Mouse (Mus musculus): ENCODE data around the gene Mcm2. TPM values are rescaled to one million over a fixed set of nuclear protein-coding genes. Genes with fewer than 3 reads are reported as not detected.

Gene Mcm2
- total and polyA plus RNA-seq, 3 experiments, result 130 to 148 (median 148) TPM

DNA sequence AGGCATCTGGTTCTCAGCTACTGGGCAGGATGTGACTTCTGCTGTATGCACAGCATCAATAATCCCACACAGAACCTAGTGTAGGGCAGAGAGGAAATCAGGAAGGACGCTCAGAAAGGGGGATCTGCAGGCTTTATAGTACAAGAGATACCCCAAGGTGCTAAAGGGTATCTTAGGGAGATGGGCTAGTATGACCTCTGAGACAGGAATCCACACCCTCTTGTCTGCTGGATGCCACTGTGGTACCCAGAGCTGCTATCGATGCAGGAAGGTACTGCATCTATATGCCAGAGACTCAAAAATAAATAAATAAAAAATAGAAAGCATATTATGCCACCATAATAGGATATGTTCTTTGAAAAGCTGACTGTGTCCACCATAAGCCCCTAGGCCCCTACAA, 1.0 kb upstream of the Mcm2 start:
- no peak for TF ChIP-seq MAX (IDR thresholded peaks at IDR 0.05; ENCODE audit: low read length)
- H3K4me1 ChIP-seq (ENCODE audit: control insufficient read depth in 1 of 2, insufficient read depth in 2 of 2), result peaks cover 6 to 50% of the 10 kb centered on the region in 2 experiments; a peak in 3 of 4 replicates
- no peak overlapping the region for H3K27ac ChIP-seq (ENCODE audit: insufficient read depth, low read depth)
- no peaks in the 10 kb centered on the region for H3K27me3 ChIP-seq (replicated peaks)
- peaks cover 16 to 26% of the 10 kb centered on the region in 2 experiments for H3K36me3 ChIP-seq (replicated peaks in 1 of 2; ENCODE audit: control insufficient read depth in 1 of 2, insufficient read depth in 1 of 2, low read length in 1 of 2)
- DNase-seq (ENCODE audit: extremely low read depth), result no peak
- H3K4me3 ChIP-seq (replicated peaks in 1 of 3; ENCODE audit: low read depth in 2 of 3, low read length in 2 of 3, poor library complexity in 1 of 3), result no peak overlapping the region
- H3K9me3 ChIP-seq (replicated peaks; ENCODE audit: low read length), result no peaks in the 10 kb centered on the region
- H3K4me2 ChIP-seq (ENCODE audit: insufficient read depth, low read depth, poor library complexity, severe bottlenecking), result no peak overlapping the region
- dilution Hi-C loops (cut with MboI; ENCODE audit: extremely low pct_ligation_motif_present, extremely low pct_unique_long_range_greater_than_20kb, low sequenced_read_pairs), result no loop called here
- no peak overlapping the region for H3K9ac ChIP-seq (ENCODE audit: insufficient read depth, low read depth)
- in situ Hi-C loops (cut with MboI; ENCODE audit: low pct_ligation_motif_present, low pct_unique_long_range_greater_than_20kb, low sequenced_read_pairs), result loop anchor here (25.0 kb wide), 1 partner anchor 787 kb away; no protein-coding TSS in a partner anchor
- H3K79me2 ChIP-seq (replicated peaks; ENCODE audit: control insufficient read depth, extremely low read depth, insufficient read depth, poor library complexity, severe bottlenecking), result peaks cover 30% of the 10 kb centered on the region

DNA sequence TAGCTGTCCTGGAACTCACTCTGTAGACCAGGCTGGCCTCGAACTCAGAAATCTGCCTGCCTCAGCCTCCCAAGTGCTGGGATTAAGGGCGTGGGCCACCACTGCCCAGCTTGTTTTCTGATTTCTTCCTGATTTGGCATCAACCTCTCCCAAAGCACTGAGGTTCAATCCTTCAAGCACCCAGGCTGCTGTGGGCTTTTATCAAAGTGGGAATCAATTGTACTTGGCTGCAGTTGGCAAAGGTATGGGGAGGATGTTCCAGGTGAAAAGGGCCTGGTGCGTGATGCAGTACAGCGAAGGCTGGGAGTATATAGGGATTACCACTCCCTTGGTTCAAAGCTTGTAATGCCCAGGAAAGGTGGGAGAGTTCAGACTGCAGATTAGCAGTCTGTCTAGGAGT, 506 bp upstream of the Mcm2 start:
- dilution Hi-C loops (cut with MboI; ENCODE audit: extremely low pct_ligation_motif_present, extremely low pct_unique_long_range_greater_than_20kb, low sequenced_read_pairs), result no loop called here
- in situ Hi-C loops (cut with MboI; ENCODE audit: low pct_ligation_motif_present, low pct_unique_long_range_greater_than_20kb, low sequenced_read_pairs), result loop anchor here (25.0 kb wide), 1 partner anchor 787 kb away; no protein-coding TSS in a partner anchor

DNA sequence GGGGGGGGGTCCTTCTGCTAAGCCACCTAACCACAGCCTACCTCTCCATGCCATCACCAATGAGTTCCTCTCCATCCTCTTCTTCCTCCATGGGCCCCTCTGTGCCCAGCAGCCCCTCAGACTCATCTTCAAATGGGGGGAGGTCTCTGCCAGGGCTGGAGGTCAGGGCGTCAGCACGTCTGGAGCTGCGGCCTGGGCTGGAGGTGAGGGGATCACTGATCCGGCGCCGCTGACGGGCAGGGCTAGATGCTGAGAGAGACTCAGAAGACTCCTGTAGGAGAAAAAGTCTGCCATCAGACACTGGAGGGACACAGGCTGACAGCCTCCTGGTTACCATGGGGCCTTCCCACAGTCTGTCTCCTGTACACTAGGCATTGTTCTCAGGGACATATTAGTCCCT, 1.3 kb downstream of the Mcm2 start:
- Histone ChIP-seq H3K9ac (ENCODE audit: insufficient read depth, low read depth) (peak overlapping the region; percentile 79), H3K9me3 (replicated peaks; ENCODE audit: low read length) (no peaks in the 10 kb centered on the region), H3K4me3 (replicated peaks in 1 of 3; ENCODE audit: low read depth in 2 of 3, low read length in 2 of 3, poor library complexity in 1 of 3) (peak overlapping the region; percentile 57 to 75 (median 60)), H3K79me2 (replicated peaks; ENCODE audit: control insufficient read depth, extremely low read depth, insufficient read depth, poor library complexity, severe bottlenecking) (peaks cover 37% of the 10 kb centered on the region), H3K27me3 (replicated peaks) (no peaks in the 10 kb centered on the region), H3K27ac (ENCODE audit: insufficient read depth, low read depth) (no peak overlapping the region), H3K4me1 (ENCODE audit: control insufficient read depth in 1 of 2, insufficient read depth in 2 of 2) (peaks cover 6 to 36% of the 10 kb centered on the region in 2 experiments; a peak in 3 of 4 replicates), H3K4me2 (ENCODE audit: insufficient read depth, low read depth, poor library complexity, severe bottlenecking) (peak overlapping the region; percentile 86), H3K36me3 (replicated peaks in 1 of 2; ENCODE audit: control insufficient read depth in 1 of 2, insufficient read depth in 1 of 2, low read length in 1 of 2) (peaks cover 33 to 49% of the 10 kb centered on the region in 2 experiments)
- in situ Hi-C loops (cut with MboI; ENCODE audit: low pct_ligation_motif_present, low pct_unique_long_range_greater_than_20kb, low sequenced_read_pairs) (loop anchor here (25.0 kb wide), 1 partner anchor 785 kb away; no protein-coding TSS in a partner anchor), dilution Hi-C loops (cut with MboI; ENCODE audit: extremely low pct_ligation_motif_present, extremely low pct_unique_long_range_greater_than_20kb, low sequenced_read_pairs) (no loop called here)
- no peak for DNase-seq (ENCODE audit: extremely low read depth)
- TF ChIP-seq ZKSCAN1 (IDR thresholded peaks at IDR 0.05; ENCODE audit: borderline replicate concordance, low read depth, low read length), result no peak
- no peak for TF ChIP-seq JUN (IDR thresholded peaks at IDR 0.05; ENCODE audit: insufficient read depth, low read depth, low read length)
- TF ChIP-seq MAFK (IDR thresholded peaks at IDR 0.05; ENCODE audit: insufficient replicate concordance, low read length), result no peak
- TF ChIP-seq SMC3 (IDR thresholded peaks at IDR 0.05; ENCODE audit: low read depth, low read length), result no peak
- no peak for TF ChIP-seq ZC3H11A (IDR thresholded peaks at IDR 0.05; ENCODE audit: low read depth, low read length)
- no peak for TF ChIP-seq ELF1 (IDR thresholded peaks at IDR 0.05; ENCODE audit: low read depth, low read length)
- no peak for TF ChIP-seq KAT2A (IDR thresholded peaks at IDR 0.05; ENCODE audit: insufficient replicate concordance, low read length)
- TF ChIP-seq MAX (IDR thresholded peaks at IDR 0.05; ENCODE audit: low read length), result no peak
- no peak for TF ChIP-seq MAZ (IDR thresholded peaks at IDR 0.05; ENCODE audit: low read depth, low read length)
- TF ChIP-seq POLR2AphosphoS2 (IDR thresholded peaks at IDR 0.05; ENCODE audit: low read depth, low read length), result no peak
- TF ChIP-seq ETS1 (conservative IDR thresholded peaks at IDR 0.05; ENCODE audit: low read depth, low read length), result no peak
- TF ChIP-seq NRF1 (IDR thresholded peaks at IDR 0.05; ENCODE audit: low read depth, low read length), result no peak
- no peak for TF ChIP-seq SIN3A (IDR thresholded peaks at IDR 0.05; ENCODE audit: low read length)
- TF ChIP-seq NELFE (IDR thresholded peaks at IDR 0.05; ENCODE audit: low read depth, low read length), result no peak
- TF ChIP-seq PAX5 (IDR thresholded peaks at IDR 0.05; ENCODE audit: low read length), result no peak
- TF ChIP-seq HCFC1 (IDR thresholded peaks at IDR 0.05; ENCODE audit: low read depth, low read length), result no peak
- no peak for TF ChIP-seq USF1 (IDR thresholded peaks at IDR 0.05; ENCODE audit: low read depth, low read length)
- TF ChIP-seq GABPA (IDR thresholded peaks at IDR 0.05; ENCODE audit: insufficient replicate concordance, low read depth, low read length), result no peak
- no peak for TF ChIP-seq EP300 (IDR thresholded peaks at IDR 0.05; ENCODE audit: low read length)

More for the DNA sequence above, 506 bp upstream of the Mcm2 start:
- Histone ChIP-seq H3K4me2 (ENCODE audit: insufficient read depth, low read depth, poor library complexity, severe bottlenecking) (no peak overlapping the region), H3K9ac (ENCODE audit: insufficient read depth, low read depth) (no peak overlapping the region), H3K27me3 (replicated peaks) (no peaks in the 10 kb centered on the region), H3K9me3 (replicated peaks; ENCODE audit: low read length) (no peaks in the 10 kb centered on the region), H3K27ac (ENCODE audit: insufficient read depth, low read depth) (no peak overlapping the region), H3K4me3 (replicated peaks in 1 of 3; ENCODE audit: low read depth in 2 of 3, low read length in 2 of 3, poor library complexity in 1 of 3) (no peak overlapping the region), H3K4me1 (ENCODE audit: control insufficient read depth in 1 of 2, insufficient read depth in 2 of 2) (peaks cover 6 to 49% of the 10 kb centered on the region in 2 experiments; a peak in 3 of 4 replicates), H3K36me3 (replicated peaks in 1 of 2; ENCODE audit: control insufficient read depth in 1 of 2, insufficient read depth in 1 of 2, low read length in 1 of 2) (peaks cover 20 to 31% of the 10 kb centered on the region in 2 experiments), H3K79me2 (replicated peaks; ENCODE audit: control insufficient read depth, extremely low read depth, insufficient read depth, poor library complexity, severe bottlenecking) (peaks cover 35% of the 10 kb centered on the region)
- TF ChIP-seq MAX (IDR thresholded peaks at IDR 0.05; ENCODE audit: low read length) (no peak), BHLHE40 (IDR thresholded peaks at IDR 0.05; ENCODE audit: low read depth, low read length) (no peak), POLR2AphosphoS2 (IDR thresholded peaks at IDR 0.05; ENCODE audit: low read depth, low read length) (no peak), POLR2A (IDR thresholded peaks at IDR 0.05; ENCODE audit: low read depth, low read length) (no peak), SMC3 (IDR thresholded peaks at IDR 0.05; ENCODE audit: low read depth, low read length) (no peak), TBP (conservative IDR thresholded peaks at IDR 0.05; ENCODE audit: low read depth, low read length) (no peak), CTCF (conservative IDR thresholded peaks at IDR 0.05 in 1 of 2, IDR thresholded peaks at IDR 0.05 in 1 of 2; ENCODE audit: low read depth in 2 of 2, low read length in 2 of 2) (no peak), MAZ (IDR thresholded peaks at IDR 0.05; ENCODE audit: low read depth, low read length) (no peak), USF1 (IDR thresholded peaks at IDR 0.05; ENCODE audit: low read depth, low read length) (no peak), CHD2 (IDR thresholded peaks at IDR 0.05; ENCODE audit: low read length) (no peak), ELF1 (IDR thresholded peaks at IDR 0.05; ENCODE audit: low read depth, low read length) (no peak), JUND (conservative IDR thresholded peaks at IDR 0.05; ENCODE audit: low read depth, low read length) (no peak), CHD1 (IDR thresholded peaks at IDR 0.05; ENCODE audit: low read depth, low read length) (no peak), MXI1 (IDR thresholded peaks at IDR 0.05; ENCODE audit: low read depth, low read length) (no peak), NELFE (IDR thresholded peaks at IDR 0.05; ENCODE audit: low read depth, low read length) (no peak), NRF1 (IDR thresholded peaks at IDR 0.05; ENCODE audit: low read depth, low read length) (no peak), UBTF (IDR thresholded peaks at IDR 0.05; ENCODE audit: low read depth, low read length) (no peak)
- DNase-seq (ENCODE audit: extremely low read depth), result no peak
